Mouse (Mus musculus) adrenal gland (tissue): Measurements from ENCODE around the gene Nxpe2.

Experiments
- intact Hi-C: fragments of 180-260 bp; cut with DNase I; formaldehyde crosslinking; loops from one replicate; pipeline ENCODE4 v1.15.1; 2025
- long read RNA-seq, 2 experiments: library from polyadenylated mRNA; unstranded; transcript quantifications; one replicate each; pipeline ENCODE4 v2.0.0; 2020; ENCODE audit warnings: borderline replicate concordance in 1 of 2; ENCODE audit not compliant: insufficient replicate concordance in 1 of 2

Nxpe2 gene
- long read RNA-seq, experiment 1, result 0 reads
- long read RNA-seq, experiment 2, partial matches to known transcripts, result 0 of 1 reads
- long read RNA-seq, experiment 2, other reads (novel, unspliced or antisense), result 0 of 1 reads

GRCm38 (mm10) chr9:48353148-48353698 is at the start of gene Nxpe2:
TSS of gene Nxpe2 (minus strand) at chr9:48353454.
- intact Hi-C loops, result no loop called here

- intact Hi-C loops, result no loop called here
Measured at GRCm38 (mm10) chr9:48389983-48390382, 36.7 kb upstream of the Nxpe2 start.

- intact Hi-C loops, result no loop called here
Measured at GRCm38 (mm10) chr9:48388451-48388850, 35.2 kb upstream of the Nxpe2 start.

GRCm38 (mm10) chr9:48374357-48374756 is 21.1 kb upstream of the Nxpe2 start:
- intact Hi-C loops, result no loop called here

- intact Hi-C loops, result no loop called here
Measured at GRCm38 (mm10) chr9:48373232-48373878, 20.1 kb upstream of the Nxpe2 start.

GRCm38 (mm10) chr9:48362743-48363142 is 9.5 kb upstream of the Nxpe2 start:
- intact Hi-C loops, result no loop called here

- intact Hi-C loops, result no loop called here
Measured at GRCm38 (mm10) chr9:48361815-48362631, 8.8 kb upstream of the Nxpe2 start.

GRCm38 (mm10) chr9:48360826-48361225 is 7.6 kb upstream of the Nxpe2 start:
- intact Hi-C loops, result no loop called here

- intact Hi-C loops, result no loop called here
Measured at GRCm38 (mm10) chr9:48357097-48357496, 3.8 kb upstream of the Nxpe2 start.

GRCm38 (mm10) chr9:48354793-48355192 is 1.5 kb upstream of the Nxpe2 start:
- intact Hi-C loops, result loop anchor here (2.0 kb wide), 1 partner anchor 88 kb away; no protein-coding TSS in a partner anchor

- intact Hi-C loops, result loop anchor here (2.0 kb wide), 1 partner anchor 87 kb away; no protein-coding TSS in a partner anchor
Measured at GRCm38 (mm10) chr9:48354122-48354521, 868 bp upstream of the Nxpe2 start.

- intact Hi-C loops, result no loop called here
Measured at GRCm38 (mm10) chr9:48345866-48346265, 7.4 kb downstream of the Nxpe2 start.

GRCm38 (mm10) chr9:48345456-48345855 is 7.8 kb downstream of the Nxpe2 start:
- intact Hi-C loops, result no loop called here

GRCm38 (mm10) chr9:48340708-48341380 is 12.4 kb downstream of the Nxpe2 start:
- intact Hi-C loops, result no loop called here

- intact Hi-C loops, result no loop called here
Measured at GRCm38 (mm10) chr9:48339563-48339962, 13.7 kb downstream of the Nxpe2 start.

GRCm38 (mm10) chr9:48338783-48339455 is 14.3 kb downstream of the Nxpe2 start:
- intact Hi-C loops, result no loop called here

- intact Hi-C loops, result no loop called here
Measured at GRCm38 (mm10) chr9:48329597-48329996, 23.7 kb downstream of the Nxpe2 start.

- intact Hi-C loops, result no loop called here
Measured at GRCm38 (mm10) chr9:48326338-48326737, 26.9 kb downstream of the Nxpe2 start.

GRCm38 (mm10) chr9:48315825-48316224 is 37.4 kb downstream of the Nxpe2 start:
- intact Hi-C loops, result no loop called here

- intact Hi-C loops, result no loop called here
Measured at GRCm38 (mm10) chr9:48314194-48314593, 39.1 kb downstream of the Nxpe2 start.

- intact Hi-C loops, result no loop called here
Measured at GRCm38 (mm10) chr9:48311241-48311640, 42.0 kb downstream of the Nxpe2 start.
